Mouse (Mus musculus): ENCODE measurements around the gene Strap.

Gene Strap

DNA sequence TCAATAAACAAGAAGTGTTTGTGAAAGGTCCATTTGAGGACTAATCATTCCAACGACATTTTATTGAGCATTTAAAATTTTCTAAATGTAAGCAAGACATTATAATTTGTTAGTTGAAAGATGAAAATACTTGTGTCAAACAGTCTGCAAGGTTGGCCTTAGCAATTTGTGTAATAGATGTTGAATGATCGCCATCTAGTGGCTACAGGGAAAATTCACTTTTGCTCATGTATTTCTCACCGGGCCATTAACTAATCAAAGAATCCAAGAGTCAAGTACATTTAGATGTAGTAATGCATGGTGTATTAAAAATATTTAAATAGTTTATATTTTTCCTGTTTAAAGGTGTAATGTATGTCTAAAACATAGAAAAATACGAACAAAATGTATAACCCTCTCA is 11.0 kb upstream of the Strap start:
- peak; percentile 69 for DNase-seq (ENCODE audit: low spot score)

DNA sequence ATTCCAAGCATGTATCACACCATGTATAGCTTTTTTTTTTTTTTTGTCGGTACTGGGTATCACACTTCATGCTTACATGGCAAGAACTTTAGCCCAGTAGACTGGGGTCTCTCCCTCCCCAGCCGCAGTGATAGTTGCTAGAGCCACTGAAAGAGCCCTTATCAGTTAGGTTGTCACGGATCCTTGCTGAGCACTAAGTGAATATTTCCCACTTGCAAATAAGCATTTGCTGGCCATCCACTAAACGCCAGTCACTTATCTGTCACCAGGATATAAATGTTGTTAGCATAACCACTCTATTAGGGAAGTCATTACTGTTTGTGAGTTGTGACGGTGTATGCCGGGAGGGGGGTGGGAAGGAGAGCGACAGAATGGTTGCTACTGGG is 425 bp upstream of the Strap start:
- no peak for DNase-seq (ENCODE audit: low spot score)

DNA sequence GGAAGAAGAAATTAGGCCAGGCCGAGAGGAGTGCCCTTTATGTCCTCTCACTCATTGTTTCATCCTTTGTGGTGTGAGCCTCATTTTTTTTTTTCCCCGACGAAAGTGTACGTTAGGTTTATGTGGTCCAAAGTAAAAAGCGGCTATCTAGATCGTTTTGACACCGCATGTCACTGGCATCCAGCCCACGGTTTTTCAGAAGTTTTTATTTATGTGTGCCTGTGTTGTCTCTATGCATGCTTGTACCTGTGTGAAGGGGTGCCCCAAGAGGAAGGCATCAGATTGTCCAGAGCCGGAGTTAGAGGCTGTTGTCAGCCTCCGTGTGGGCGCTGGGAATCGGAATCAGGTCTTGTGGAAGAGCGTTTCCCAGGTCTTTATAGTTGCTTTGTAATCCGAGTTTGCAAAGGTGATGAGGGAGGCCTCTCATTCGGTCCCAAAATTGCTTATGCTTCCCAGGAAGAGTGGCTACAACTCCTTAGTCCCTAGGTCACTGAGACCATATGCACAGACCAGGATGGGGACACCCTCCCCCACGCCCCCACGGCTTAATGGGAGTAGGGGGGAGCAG is 877 bp downstream of the Strap start:
- DNase-seq (ENCODE audit: low spot score), result no peak

DNA sequence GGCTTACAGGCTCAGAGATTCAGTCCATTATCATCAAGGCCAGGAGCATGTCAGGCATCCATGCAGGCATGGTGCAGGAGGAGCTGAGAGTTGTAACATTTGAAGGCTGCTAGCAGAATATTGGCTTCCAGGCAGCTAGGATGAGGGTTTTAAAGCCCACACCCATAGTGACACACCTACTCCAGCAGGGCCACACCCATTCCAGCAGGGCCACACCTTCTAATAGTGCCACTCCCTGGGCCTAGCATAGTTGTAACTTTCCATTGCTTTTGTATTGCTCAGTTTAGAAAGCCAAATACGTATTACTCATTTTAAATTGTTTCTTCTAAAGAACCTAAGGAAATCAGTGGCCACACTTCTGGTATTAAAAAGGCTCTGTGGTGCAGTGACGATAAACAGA is 6.1 kb downstream of the Strap start:
- DNase-seq (ENCODE audit: low spot score), result no peak

DNA sequence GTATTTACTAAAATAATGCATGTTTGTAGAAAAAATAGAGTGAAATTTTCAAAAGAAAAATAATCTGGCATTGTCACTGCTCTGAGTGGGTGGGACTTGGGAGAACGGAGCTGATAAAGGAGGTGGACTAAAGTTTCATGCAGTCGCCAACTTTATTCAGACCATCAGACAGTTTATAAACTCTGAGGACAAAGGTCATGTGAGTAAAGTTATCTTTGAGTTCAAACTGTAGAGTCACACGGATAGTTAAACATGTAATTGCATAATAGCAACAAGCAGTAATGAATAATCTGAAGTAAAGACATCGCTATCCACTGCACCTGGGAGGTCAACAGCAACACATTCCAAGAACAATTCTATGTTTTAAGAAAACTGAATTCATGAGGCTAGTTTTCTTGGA is 9.8 kb downstream of the Strap start:
- DNase-seq (ENCODE audit: low spot score), result no peak

DNA sequence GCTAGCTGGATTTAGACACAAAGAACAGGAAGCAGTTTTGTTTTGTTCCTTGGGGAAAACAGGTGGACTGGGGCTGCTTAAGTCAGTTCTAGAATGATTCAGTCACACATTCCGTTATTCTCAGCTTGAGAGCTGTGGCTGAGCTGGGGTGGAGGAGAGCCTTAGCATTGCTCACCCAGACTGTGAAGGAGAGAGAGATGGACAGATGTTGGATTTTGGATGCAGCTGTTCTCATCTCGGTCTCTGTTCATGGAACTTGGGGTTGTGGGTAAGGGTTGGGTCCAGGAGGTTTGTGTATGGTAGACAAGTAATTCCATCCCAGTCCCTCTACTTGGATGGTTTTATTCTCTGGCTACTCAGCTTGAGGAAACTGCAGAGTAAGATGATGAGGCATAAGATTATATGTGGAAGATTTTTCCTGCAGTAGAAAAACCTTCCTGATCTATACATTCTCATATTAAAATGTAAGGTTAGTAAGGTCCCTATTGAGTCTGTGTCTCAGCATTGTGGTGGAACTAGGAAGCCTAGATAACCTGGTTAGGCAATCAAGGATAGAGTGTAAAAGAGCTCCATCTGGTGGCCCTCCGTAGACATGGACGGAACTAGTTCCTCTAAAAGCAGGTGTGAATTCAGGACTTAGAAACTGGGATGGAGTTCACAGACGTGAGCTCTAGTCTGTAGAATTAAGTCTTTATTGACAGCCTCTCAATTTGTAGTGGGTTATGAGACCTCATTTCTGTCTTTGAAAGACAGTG is 12.5 kb downstream of the Strap start:
- DNase-seq (ENCODE audit: low spot score), result no peak

DNA sequence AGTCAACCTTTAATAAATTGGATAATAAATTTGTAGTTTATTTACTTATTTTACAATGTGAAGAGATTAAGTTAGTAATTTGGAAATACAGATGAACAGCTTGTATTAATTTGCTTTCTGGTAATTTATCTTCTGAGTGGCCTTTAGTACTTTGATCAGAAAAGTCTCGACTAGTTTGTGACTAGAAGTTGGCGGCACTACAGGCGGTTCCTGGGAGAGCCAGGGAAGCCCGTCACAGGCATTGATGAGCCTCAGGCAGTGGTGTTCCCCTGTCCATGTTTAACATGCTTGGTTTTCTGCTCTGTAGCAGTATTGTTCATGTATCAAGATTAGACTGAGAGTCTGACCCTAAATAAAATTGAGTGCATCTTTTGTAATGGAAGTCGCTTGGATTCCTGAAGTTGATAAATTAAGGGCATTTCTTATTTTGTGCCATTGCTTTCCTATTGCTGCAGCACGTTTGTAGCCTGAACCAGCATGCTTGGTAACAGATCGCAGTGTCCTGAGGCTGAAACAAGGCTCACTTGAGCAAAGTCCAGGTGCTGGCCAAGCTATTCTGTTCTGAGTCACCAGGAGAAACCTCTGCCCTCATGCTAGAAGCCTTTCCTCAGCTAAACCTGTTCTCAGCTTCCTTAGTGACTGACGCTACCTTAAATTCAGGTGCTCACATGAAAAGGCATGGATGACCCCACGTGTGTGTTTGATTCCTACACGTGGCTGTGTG is 16.8 kb downstream of the Strap start:
- no peak for DNase-seq (ENCODE audit: low spot score)

DNA sequence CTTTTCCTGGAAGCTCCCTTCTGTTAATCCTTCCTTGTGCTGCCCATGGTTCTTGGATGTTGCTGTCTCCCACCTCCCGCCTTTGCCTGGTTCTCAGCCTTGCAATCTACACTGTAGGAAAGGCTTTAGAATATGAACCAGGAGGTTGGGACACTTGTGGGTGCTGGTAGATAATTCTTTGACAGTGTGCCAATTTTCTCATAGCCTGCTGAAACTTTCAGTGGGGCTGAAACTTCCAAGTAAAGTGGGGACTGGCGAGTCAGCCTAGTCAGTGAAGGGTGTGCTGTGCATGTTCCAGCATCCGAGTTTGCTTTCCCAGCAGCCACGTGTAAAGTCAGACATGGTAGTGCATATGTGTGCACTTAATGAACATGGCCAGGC is 17.4 kb downstream of the Strap start:
- DNase-seq (ENCODE audit: low spot score), result no peak

DNA sequence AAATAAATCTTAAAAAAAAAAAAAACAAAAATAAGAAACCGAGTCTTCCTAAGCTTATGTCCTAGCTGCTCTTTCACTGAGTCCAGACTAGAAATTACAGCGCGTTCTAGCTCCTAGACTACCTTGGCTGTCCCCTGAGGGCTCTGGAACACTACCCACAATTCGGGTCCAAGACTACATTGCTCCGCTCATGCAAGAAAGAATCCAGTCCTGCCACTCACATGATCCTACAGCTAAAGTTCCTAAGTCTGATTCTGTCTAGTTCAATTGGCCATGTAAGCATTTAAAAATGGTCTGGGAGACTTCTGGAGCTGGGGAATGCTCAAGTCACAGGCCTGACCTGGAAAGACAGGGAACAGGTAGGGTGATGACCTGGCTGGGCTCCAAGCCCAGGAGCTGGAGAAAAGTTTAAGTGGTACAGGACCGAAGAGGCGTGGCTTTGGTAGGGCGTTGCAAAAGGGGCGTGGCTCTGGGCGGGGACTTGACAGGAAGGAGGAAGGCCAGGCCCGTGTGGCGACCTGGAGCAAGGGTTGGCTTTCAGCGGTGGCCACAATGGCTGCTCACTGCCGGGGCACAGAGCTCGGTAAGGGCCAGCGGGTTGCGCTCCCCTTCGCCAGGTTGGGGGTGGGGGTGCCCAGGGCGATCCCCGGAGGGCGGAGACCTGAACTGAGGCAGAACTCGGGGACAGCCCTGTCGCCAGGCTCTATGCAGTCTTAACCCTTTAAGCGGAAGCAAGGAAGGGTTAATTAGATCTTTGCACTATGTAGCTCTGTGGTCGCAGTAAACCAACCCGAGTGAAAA is 19.4 kb downstream of the Strap start, which contains the start of gene Dera:
Dera (plus strand) TSS at position 491 of the 801 bp plus-strand sequence.
- peak; percentile 90 for DNase-seq (ENCODE audit: low spot score)

DNA sequence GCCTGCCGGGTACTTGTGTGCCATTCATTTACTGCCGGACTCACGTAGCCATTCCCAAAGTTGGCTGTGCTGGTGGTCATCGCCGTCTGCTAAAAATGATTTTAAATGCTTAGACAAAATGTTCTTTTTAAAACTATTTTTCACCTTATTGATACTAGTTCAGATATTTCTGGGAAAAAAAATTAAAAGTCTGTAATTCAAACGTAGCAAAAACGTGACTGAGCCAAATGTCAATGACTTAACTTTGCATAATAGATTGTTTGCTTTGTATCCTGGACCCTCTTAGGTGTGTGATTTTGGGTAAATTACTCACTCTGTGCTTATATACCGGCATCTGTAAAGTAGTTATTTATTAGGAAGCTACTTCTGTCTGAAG is 20.0 kb downstream of the Strap start:
- DNase-seq (ENCODE audit: low spot score), result no peak

DNA sequence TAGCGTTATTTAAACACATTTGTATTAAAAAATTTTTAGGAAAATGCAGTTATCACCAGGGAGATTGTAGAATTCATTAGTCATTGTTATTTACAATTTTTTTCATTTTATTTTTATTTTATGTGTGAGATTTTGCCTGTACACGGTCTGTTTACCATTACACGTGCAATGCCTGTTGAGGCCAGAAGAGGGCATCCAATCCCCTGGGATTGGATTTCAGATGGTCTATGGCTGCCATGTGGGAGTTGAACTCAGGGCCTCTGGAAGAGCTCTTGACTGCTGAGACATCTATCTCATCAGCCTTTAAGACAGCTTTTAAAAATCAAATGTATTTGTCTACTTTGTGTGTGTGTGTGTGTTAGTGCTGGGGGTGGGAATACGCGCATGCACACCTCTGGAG is 21.4 kb downstream of the Strap start:
- no peak for DNase-seq (ENCODE audit: low spot score)

DNA sequence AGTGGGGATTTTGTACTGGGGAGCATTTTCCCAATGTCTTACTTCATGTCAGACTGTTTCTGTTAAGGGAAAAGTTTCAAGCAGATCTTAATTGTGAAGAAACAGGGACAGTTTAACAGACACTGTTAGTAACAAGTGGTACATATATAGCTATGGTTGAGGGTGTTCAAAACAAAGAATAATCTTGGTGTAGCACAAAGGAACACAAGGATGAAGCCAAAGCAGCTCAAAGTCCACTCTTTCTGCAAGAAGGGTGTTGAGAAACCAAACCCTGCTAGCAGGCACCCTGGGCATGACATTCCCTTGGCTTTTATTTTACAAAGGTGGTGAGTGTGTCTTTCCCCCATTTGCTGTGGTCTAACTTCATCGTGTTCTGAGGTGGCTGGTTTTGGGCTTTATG is 23.0 kb downstream of the Strap start:
- no peak for DNase-seq (ENCODE audit: low spot score)

DNA sequence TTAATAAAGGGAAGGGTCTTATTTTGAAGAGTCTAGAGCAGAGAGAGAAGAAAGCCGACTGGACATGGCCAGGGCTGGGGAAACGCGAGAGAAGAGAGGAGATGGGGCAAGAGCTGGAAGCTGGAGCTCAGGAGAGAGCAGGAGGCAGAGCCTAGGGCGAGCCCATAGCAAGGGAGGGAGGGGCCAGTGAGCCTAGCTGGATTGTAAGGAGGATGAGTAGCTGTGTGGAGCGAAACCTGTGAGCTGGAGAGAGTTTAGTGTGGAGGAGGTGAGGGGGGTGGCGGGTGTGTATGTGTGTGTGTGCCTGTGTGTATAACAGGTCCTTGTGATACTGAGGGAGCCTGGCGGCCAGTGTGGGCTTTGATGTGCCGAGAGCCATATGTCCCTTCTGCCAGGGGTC is 24.8 kb downstream of the Strap start:
- no peak for DNase-seq (ENCODE audit: low spot score)

DNA sequence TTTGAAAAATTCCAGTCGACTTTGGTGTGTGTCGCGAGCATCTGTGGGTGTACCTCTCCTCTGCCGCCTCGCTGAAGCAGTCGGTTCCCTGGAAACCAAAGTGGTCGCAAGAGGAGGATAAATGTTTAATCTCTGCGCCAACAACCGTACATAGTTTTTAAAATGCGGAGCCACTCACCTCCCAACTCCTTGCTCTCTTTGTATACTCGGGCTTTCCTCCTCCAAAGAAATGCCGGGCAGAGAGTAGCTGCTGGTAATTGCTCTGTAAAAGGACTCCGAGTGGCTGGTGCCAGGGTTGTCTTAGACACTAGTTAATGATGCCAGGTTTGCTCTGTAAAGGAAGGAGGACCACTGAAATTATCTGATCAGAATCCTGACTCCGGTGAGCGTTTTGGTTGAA is 26.1 kb downstream of the Strap start:
- DNase-seq (ENCODE audit: low spot score), result no peak

DNA sequence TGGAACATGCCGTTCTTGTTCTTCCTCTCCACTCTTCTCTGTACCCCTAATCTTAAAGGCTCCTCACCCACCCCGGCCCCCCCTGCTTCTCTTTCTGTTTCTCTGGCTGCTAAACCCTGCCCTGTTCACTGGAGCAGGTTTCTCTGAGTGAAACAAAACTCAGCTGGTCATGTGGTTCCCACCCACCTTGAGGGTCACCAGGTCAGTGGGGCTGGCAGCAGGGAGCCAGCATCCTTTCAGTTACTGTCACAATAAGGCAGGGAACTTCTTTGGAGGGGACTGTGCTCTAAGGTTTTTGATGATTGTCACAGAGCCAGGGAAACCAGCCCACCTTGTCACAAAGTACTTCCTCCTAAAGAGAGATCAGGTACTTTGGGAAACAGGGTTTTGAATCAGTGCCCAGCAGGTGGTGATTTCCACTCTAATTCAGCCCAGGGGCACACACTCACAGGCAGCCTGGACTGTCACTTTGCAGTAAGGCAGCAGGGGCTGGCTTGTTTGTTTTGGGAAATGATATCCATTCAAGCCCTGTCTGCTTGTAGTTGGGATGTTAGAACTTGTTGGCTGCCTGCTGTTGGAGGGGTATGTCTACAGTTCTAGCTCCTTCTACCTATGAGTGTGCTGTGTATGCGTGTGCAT is 29.8 kb downstream of the Strap start:
- no peak for DNase-seq (ENCODE audit: low spot score)

DNA sequence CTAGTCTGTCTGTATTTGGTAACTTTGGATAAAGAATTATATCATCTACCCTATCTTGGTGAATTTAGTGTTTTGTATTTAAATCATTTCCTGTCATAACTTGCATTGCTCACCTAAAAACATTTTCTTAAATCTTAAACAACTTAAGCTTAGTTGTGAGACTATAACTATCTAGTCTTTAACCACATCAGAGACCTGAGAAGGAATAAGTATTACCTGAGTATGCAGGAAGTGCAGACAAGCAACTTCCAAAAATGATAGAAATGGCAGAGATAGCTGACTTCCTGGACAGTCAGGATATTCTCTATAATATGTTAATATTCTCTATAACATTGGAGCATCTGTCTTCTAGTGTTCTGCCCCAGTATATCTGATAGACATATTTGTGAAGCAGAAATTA is 31.3 kb downstream of the Strap start:
- DNase-seq (ENCODE audit: low spot score), result no peak

DNA sequence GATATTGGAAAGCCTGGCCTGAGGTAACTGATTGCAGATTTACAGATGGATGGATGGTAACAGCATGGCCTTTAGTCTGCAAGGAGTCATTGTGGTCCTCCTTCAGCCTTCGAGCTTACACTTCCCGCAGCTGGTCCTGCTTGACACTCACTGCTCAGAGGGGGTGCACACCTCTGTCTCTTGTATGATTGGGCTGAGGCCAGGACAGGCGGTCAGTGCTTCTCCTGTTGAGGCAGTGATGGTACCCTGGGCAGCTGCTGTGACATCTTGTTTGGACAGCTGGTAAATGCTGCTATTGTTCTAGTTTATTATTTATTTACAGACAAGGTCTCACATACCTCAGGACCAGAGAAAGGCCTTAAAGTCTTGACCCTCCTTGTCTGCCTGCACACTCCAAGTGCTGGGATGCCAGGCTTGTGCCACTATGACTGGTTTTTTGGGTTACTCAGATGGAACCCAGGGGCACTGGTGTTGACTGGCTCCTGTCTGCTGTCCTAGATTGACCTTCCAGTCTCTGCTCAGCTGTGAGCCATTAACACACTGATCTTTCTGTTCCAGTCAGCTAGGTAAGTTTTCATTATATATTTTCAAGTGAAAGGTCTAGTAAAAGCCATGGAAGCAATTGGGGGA is 36.9 kb downstream of the Strap start:
- DNase-seq (ENCODE audit: low spot score), result no peak

DNA sequence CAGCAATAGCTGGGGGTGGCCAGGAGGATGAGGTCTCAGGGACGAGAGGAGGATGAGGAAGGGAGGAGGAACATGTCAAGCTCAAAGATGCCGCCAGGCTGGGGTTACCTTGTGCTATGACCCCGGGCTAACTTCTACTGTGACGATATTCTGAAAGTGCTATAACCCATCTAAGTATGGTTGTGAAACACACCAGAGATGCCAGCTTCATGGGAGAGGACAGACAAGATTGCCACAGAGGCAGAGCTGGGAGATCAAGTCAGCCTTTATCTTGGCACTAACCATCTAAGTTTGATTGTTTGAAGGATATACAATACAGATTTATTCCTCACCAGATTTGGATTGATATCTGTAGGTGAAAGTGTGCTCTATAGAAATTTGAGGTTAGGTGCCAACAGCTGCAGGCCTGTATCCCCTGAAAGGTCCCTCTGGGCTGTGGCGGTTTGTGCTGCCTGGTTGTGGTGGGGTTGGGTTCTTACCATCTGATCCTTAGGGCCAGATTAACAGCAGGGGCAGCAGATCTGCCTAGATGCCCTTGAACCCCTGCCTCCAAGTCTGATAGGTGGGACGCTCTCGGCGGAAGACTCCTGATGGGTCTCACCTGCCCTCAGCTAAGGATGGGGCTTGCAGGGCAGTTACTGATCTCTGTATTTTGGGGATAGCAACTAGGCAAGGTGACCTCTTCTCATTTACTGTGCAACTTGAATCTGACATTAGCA is 38.2 kb downstream of the Strap start:
- no peak for DNase-seq (ENCODE audit: low spot score)

DNA sequence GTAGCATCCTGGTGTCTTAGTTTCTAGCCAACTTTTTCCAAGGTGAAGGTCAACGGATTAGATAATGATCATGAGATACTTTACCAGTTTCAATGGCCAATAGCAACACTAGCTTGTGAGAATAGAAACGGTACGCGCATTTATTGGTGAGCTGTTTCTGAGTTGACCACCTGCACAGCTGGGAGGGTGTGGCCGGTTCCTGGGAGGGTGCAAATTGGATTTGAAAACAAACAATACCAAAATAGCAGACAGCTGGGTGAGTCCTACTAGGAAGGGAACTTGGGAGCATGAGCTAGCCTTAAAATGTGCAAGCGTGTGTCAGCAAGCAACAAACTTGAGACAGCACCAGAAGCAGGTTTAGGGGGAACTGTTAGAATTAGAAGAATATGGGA is 38.8 kb downstream of the Strap start:
- DNase-seq (ENCODE audit: low spot score), result no peak

DNA sequence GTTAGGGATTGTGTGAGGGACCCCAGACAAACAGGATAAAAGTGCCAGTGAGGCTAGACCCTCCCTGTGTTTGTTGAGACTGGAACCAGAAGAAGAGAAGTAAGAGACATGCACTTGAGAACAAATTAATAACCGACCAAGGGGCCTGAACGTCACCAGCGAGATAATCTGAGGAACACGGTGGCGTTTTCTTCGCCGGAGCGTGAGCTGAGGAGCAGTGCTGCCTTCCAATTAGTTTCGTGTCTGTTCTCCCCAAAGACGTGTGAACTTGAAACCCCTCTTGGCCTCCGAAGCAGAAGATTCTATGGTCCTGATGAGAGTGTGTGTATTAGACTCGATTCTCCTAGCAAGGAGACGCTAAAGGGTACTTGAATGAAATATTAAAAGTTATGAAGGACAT is 39.3 kb downstream of the Strap start:
- no peak for DNase-seq (ENCODE audit: low spot score)

DNA sequence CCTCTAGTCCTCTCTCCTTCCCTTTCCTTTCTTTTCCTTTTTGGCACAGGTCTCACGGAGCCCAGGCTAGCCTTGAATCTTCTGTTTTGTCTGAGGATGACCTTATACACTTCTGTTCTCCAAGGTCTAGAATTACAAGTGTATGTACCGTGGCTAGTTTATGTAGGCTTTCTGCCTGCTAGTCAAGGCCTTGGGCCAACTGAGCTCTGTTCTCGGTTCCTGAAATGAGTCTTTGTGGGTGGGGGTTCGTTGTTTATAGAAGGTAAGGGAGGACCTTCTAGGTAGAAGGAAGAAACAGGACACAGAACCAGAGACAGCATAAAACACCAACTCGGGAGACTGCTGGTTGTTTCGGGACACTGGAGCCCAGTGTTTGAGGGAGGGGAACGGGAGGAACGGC is 40.3 kb downstream of the Strap start:
- no peak for DNase-seq (ENCODE audit: low spot score)

All from lung, postnatal 25 days (tissue).